Mouse (Mus musculus) forebrain, postnatal 0 days (tissue): ENCODE results near the gene Rgs12. TPM values are rescaled to one million over a fixed set of nuclear protein-coding genes. Genes with fewer than 3 reads are reported as not detected.

Experiments
- ATAC-seq: fragments of 200-750 bp; cut with Nextera tagmentation; 2 replicates; pipeline ENCODE4 v1.8.0; 2017; ENCODE audit warnings: mild to moderate bottlenecking, moderate library complexity
- DNase-seq: peaks from one replicate; pipeline ENCODE4 v3.0.0-alpha.2; 2015
- H3K27ac ChIP-seq: fragments of 300-500 bp; sonication (generic); 2 replicates; pipeline ENCODE4 v1.5.1; 2014; ENCODE audit warnings: low read depth, mild to moderate bottlenecking, antibody characterized with exemption, low read length, moderate library complexity, mixed read lengths
- H3K27me3 ChIP-seq: fragments of 300-500 bp; sonication (generic); 2 replicates; pipeline ENCODE4 v1.6.1; 2014; ENCODE audit warnings: mild to moderate bottlenecking, low read length, mixed read lengths; ENCODE audit not compliant: insufficient read depth
- H3K36me3 ChIP-seq: fragments of 300-500 bp; sonication (generic); 2 replicates; pipeline ENCODE4 v1.6.1; 2014; ENCODE audit warnings: mild to moderate bottlenecking, moderate library complexity; ENCODE audit not compliant: insufficient read depth
- H3K4me1 ChIP-seq: fragments of 300-500 bp; sonication (generic); 2 replicates; pipeline ENCODE4 v1.6.1; 2014; ENCODE audit warnings: antibody characterized with exemption; ENCODE audit not compliant: insufficient read depth
- H3K4me2 ChIP-seq: fragments of 300-500 bp; sonication (generic); 2 replicates; pipeline ENCODE4 v1.6.1; 2014; ENCODE audit warnings: low read depth, mild to moderate bottlenecking, moderate library complexity
- H3K4me3 ChIP-seq: fragments of 300-500 bp; sonication (generic); 2 replicates; pipeline ENCODE4 v1.5.1; 2014; ENCODE audit warnings: low read depth, low read length, mixed read lengths
- H3K9ac ChIP-seq: fragments of 300-500 bp; sonication (generic); 2 replicates; pipeline ENCODE4 v1.6.1; 2014; ENCODE audit warnings: mild to moderate bottlenecking
- H3K9me3 ChIP-seq: fragments of 300-500 bp; sonication (generic); 2 replicates; pipeline ENCODE4 v1.6.1; 2016; ENCODE audit warnings: low read length
- CTCF ChIP-seq: sonication (generic); IDR thresholded peaks from 2 replicates; pipeline ENCODE4 v1.5.1; 2016; ENCODE audit warnings: antibody characterized with exemption, control low read depth, low read depth
- WGBS: fragments of 180-500 bp; shearing (Covaris S2); extraction: QIAGEN DNeasy Blood & Tissue Kit; methylation state at CpG from one replicate; pipeline ENCODE4 v1.1.7; 2014; 5-methylcytosine and 5-hydroxymethylcytosine counted together
- polyA plus RNA-seq: library from polyadenylated mRNA; unstranded; fragments of >200 nt; fragmentation: Nextera tagmentation; extraction: Ambion mirVana; gene quantifications from 2 replicates; pipeline ENCODE4 v1.2.1, GENCODE M21; 2015
- total RNA-seq: library from RNA; depleted of rRNA; stranded (reverse); fragments of >200 nt; gene quantifications from 2 replicates; pipeline ENCODE4 v1.2.3, GENCODE M21; 2014

The Rgs12 gene
- total and polyA plus RNA-seq, 2 experiments from 2014 or later, result 34.5 to 73.8 TPM

DNA sequence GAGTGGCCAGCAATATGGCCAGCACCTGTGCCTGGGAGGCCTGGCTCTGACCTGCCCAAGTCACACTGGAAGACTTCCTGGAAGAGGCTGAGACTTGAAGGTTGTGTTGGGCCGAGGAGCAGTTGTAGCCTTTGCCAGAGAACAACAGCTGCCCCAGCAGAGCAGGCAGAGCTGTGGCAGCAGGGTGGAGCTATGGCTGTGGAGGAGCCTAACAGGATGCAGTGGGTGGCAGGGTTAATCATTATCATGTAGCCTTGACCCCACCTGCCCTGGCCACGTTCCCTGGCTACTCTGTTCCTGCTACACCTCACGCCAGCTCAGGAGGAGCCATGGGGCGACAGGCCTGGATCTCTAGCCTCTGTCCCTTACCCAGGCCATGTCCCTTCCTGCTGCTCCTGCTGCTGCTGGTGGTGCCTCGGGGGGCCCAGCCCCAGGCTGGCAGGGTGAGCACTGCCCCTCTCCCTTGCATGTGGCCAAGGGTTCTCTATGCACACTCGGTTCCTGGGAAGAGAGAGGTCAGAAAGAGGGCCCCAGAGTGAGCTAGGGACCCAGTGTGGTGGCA lies 92.1 kb downstream of the Rgs12 start, which contains the start of gene Hgfac:
Gene Hgfac (plus strand): TSS at position 242 of the 562 bp plus-strand sequence.
- DNase-seq (no peak), ATAC-seq (no peak)
- Histone ChIP-seq H3K27me3 (no peaks in the 10 kb centered on the region), H3K9me3 (no peaks in the 10 kb centered on the region), H3K36me3 (no peaks in the 10 kb centered on the region), H3K9ac (no peak within 1 kb of the TSS), H3K4me1 (no peaks in the 10 kb centered on the region), H3K4me2 (no peak within 1 kb of the TSS), H3K27ac (no peak within 1 kb of the TSS), H3K4me3 (no peak within 1 kb of the TSS)
- no peak for TF ChIP-seq CTCF
- 75% methylated on average over 6 of the region's 6 CpGs for WGBS

DNA sequence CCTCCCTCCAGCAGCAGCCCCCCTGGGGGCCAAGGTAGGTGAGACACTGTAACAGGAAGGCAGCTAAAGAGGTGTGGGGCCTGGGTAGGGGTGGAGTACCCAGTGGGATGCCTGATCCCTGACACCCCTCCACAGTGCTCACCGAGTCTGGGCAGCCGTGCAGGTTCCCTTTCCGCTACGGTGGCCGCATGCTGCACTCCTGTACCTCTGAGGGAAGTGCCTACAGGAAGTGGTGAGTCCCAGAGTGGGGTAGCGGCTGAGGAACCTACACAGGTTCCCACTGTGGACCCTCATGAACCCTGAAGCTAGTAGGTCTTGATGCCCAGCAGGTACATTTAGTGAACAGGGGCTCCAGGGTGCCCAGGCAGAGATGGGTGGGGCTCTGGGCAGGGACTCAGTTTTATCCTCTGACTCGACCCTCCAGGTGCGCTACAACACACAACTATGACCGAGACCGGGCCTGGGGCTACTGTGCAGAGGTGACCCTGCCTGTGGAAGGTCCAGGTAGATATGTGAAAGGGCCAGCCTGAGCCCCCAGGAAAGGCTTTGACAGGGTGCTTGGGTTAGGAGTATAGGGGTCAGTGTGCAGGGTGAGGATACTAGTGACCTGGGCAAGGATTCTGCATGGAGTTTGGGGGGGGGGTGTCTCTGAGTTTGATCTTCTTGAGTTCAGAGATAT lies 93.3 kb downstream of the Rgs12 start:
- DNase-seq (no peak), ATAC-seq (no peak; the same call in 1 of the 2 replicates)
- WGBS, result 78% methylated on average over 10 of the region's 10 CpGs
- H3K27me3 ChIP-seq, result no peaks in the 10 kb centered on the region
- H3K4me2 ChIP-seq, result no peak overlapping the region
- H3K36me3 ChIP-seq, result no peaks in the 10 kb centered on the region
- no peaks in the 10 kb centered on the region for H3K9me3 ChIP-seq
- no peak overlapping the region for H3K4me3 ChIP-seq
- no peak overlapping the region for H3K27ac ChIP-seq
- no peak overlapping the region for H3K9ac ChIP-seq
- no peaks in the 10 kb centered on the region for H3K4me1 ChIP-seq
- TF ChIP-seq CTCF, result no peak

GRCm38 (mm10) chr5:35043110-35043451 lies 93.8 kb downstream of the Rgs12 start:
- no peak overlapping the region for H3K9ac ChIP-seq
- no peaks in the 10 kb centered on the region for H3K27me3 ChIP-seq
- 18% methylated on average over 1 of the region's 1 CpGs for WGBS
- ATAC-seq, result peak; percentile 93
- peak; percentile 98 for TF ChIP-seq CTCF
- no peaks in the 10 kb centered on the region for H3K4me1 ChIP-seq
- no peak overlapping the region for H3K4me2 ChIP-seq
- no peak overlapping the region for H3K27ac ChIP-seq
- H3K4me3 ChIP-seq, result no peak overlapping the region
- DNase-seq, result peak; percentile 90
- H3K9me3 ChIP-seq, result no peaks in the 10 kb centered on the region
- H3K36me3 ChIP-seq, result no peaks in the 10 kb centered on the region

DNA sequence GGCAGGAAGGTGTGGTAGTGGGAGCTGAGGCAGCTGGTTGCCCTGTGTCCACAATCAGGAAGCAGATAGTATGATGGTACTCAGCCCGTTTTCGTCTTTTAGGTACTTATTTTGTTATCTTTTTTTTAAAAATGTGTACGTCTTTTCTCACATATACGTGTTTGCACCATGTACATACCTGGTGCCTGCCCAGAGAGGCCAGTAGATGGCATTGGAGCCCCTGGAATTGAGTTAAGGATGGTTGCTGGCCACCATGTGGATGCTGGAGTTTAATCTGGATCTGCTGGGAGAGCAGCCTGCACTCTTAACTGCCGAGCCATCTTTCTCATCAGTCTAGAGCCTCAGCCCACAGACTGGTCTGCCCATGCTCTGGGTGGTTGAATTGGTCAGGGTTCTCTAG lies 101.3 kb downstream of the Rgs12 start:
- no peak overlapping the region for H3K27ac ChIP-seq
- H3K9me3 ChIP-seq, result no peaks in the 10 kb centered on the region
- H3K9ac ChIP-seq, result no peak overlapping the region
- WGBS, result 76% methylated on average over 5 of the region's 5 CpGs
- H3K4me1 ChIP-seq, result no peaks in the 10 kb centered on the region
- no peak for ATAC-seq
- H3K36me3 ChIP-seq, result no peaks in the 10 kb centered on the region
- TF ChIP-seq CTCF, result peak; percentile 33
- H3K4me3 ChIP-seq, result no peak overlapping the region
- H3K27me3 ChIP-seq, result no peaks in the 10 kb centered on the region
- DNase-seq, result no peak
- H3K4me2 ChIP-seq, result no peak overlapping the region

- ATAC-seq (no peak), DNase-seq (no peak)
- Histone ChIP-seq H3K4me3 (no peak overlapping the region), H3K9ac (no peak overlapping the region), H3K4me2 (no peak overlapping the region), H3K4me1 (peaks cover 4% of the 10 kb centered on the region; the same call in 1 of the 2 replicates), H3K27me3 (no peaks in the 10 kb centered on the region), H3K36me3 (no peaks in the 10 kb centered on the region), H3K27ac (no peak overlapping the region), H3K9me3 (no peaks in the 10 kb centered on the region)
- 97% methylated on average over 3 of the region's 3 CpGs for WGBS
- no peak for TF ChIP-seq CTCF
These were observed 105.4 kb downstream of the Rgs12 start for GRCm38 (mm10) chr5:35054628-35055027.

DNA sequence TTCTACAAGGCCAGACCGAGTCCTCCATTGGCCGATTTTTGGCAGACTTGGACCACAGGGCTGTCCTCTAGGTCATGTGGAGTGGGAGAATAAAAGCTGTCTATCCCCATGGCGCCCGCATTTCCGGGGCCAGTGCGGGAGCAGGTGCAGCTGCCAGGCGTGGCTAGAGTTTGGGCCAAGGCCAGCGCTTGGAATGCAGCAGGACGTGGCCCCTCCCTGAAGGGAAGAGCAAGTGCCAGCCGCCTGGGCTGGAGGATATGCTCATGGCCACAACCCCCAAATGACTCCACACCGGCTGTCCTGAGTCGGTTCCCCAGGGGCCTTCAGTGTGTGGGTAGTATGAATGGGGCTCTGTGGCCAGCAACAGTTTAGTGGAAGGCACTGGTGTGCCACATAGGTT lies 105.8 kb downstream of the Rgs12 start:
- Histone ChIP-seq H3K4me1 (peaks cover 4% of the 10 kb centered on the region; the same call in 1 of the 2 replicates), H3K27ac (no peak overlapping the region), H3K27me3 (no peaks in the 10 kb centered on the region), H3K9me3 (no peaks in the 10 kb centered on the region), H3K9ac (no peak overlapping the region), H3K36me3 (no peaks in the 10 kb centered on the region), H3K4me2 (no peak overlapping the region), H3K4me3 (no peak overlapping the region)
- WGBS, result 50% methylated on average over 12 of the region's 12 CpGs
- ATAC-seq, result no peak
- no peak for DNase-seq
- TF ChIP-seq CTCF, result no peak

- DNase-seq (peak; percentile 64), ATAC-seq (peak; percentile 78)
- WGBS, result 2% methylated on average over 48 of the region's 74 CpGs
- H3K4me1 ChIP-seq, result peaks cover 4% of the 10 kb centered on the region; the same call in 1 of the 2 replicates
- no peaks in the 10 kb centered on the region for H3K9me3 ChIP-seq
- H3K36me3 ChIP-seq, result no peaks in the 10 kb centered on the region
- peak within 1 kb of the TSS; percentile 59; the same call in 1 of the 2 replicates for H3K27ac ChIP-seq
- H3K4me2 ChIP-seq, result peak within 1 kb of the TSS; percentile 93
- peak; percentile 52 for TF ChIP-seq CTCF
- H3K4me3 ChIP-seq, result peak within 1 kb of the TSS; percentile 69
- H3K9ac ChIP-seq, result peak within 1 kb of the TSS; percentile 72
- no peaks in the 10 kb centered on the region for H3K27me3 ChIP-seq
These were observed 107.6 kb downstream of the Rgs12 start, which contains the start of gene Dok7 for GRCm38 (mm10) chr5:35056604-35057432. Gene Dok7, plus strand, starts transcription at chr5:35056766.
